Mouse (Mus musculus) mesoderm, embryonic 11.5 days (tissue): ENCODE measurements around the gene Fam107a.
A peak's percentile ranks its signal among the peaks of the same experiment; 100 is the strongest.

Source experiments
- DNase-seq: peaks from one replicate; pipeline ENCODE4 v3.0.0-alpha.2; 2012; ENCODE audit warnings: low read depth, low spot score

Gene Fam107a

DNA sequence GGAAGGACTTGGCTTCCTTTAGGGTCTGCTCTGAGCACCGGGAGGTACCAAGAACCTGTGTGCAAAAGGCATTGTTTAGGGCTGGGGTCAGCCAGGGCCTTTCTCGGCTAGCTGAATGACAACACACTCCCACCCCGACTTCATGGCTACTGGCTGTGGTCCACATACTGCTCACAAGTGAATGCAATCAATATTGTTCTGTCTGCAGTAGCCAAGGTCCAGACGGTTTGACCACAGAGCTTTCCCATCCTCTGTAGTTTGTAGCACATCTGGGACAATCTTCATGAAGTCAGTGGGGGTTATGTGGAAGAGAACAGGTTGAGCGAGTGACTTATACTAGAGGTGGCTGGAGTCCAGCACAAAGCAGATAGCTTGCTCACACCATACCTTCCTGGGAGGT lies 60.9 kb downstream of the Fam107a start:
- no peak for DNase-seq

DNA sequence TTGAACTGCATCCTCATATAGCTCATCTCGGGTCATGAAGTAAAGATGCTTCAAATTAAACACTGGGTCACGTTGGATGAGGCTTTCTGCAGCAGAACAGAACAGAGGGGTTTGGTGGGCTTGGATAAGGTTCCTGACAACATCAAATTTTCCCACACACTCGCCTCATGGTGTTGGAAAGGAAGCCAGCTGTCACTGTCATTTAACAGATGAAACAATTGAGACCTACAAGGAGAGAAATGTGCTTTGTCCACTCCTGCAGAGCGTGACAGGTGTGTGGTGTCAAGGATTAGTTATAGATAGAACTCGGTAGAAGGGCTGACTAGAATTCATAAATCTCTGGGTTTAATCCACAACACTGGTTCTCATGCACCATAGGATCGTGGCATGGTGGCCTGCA lies 61.8 kb downstream of the Fam107a start:
- no peak for DNase-seq

DNA sequence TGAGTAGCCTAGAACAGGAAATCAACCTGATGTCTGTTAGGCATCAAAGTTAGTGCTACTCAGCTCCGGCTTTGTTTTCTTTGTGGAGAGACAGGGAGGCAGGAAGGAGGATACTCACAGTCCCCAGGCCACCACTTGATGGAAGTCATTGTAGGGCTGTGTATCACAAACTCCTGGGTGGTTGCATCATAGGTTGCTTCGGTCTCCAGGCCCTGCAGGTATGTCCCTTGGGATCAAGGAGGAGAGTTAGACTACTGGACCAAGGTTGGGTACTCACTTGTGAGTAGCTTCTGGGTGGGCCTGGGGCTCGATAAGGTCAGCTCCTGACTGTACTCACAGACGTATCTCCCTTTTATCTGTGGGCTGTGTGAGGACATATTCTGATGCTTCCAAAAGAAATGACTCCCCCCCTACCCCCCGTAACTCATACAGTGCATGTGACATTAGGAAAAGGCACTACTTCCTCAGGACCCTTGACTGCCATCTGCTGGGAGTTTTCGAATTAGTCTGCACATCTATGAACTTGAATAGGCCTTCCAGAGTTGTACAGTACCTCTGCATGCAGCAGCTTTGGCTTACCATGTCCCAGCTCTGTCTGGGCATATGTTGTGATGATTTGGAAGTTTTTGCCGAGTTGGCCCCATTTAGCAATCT lies 62.6 kb downstream of the Fam107a start:
- DNase-seq: peak; percentile 57

DNA sequence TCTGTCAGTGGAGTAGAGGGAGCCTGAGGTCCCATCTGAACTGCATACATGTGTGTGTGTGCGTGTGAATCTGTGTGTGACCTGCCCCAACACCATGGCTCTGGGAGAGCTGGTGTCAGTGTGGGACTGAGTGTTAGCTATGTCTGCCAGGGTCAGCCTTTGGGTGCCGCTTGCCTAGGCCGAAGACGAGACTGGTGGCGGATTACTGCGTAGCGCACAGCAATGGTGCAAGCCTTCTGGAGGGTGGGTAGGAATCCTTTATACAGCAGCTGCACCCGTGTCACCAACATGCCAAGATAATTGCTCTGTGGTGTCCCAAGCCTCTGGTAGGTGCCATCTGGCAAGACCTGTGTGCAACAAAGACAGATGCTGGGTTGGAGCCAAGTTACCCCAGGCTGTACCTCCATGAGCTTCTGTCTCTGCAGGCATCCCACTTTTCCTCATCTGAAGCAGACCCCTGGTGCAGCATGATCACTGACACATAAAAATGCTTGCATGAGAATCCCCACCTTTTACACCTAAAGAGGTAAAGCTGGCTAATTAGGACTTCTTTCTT lies 66.4 kb downstream of the Fam107a start:
- no peak for DNase-seq

DNA sequence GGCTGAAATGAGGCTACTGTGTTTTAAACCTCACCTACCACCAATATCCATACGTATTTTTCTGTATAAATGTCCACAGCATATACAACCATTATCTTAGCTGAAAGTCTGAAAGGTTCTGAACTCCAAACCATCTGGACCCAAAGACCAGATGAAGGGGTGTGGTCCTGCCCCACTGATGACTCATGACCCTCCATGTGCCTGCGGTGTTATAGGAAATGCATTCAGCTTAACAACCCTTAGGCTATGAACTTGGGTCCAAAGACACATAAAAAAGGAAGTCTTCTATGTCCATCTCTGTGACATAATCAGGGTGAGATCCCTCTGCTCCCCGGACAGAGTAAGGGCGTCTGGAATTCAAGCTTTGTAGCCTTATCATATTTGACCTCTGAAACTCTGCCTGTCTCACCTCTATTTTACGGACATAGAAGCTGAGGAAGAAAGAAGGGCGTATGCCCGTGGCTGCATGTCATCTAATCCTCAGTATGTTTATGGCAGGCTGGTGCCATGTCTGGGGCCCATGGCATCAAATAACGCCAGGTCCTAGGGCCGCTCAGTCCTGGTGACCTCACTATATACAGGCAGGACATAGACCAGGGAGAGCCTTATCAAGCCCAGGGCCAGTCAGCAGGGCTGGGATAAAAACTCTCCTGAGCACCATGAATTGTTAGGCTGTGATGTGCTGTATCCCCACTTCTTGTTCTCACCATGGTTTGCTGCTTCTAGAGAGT lies 67.5 kb downstream of the Fam107a start:
- no peak for DNase-seq

DNA sequence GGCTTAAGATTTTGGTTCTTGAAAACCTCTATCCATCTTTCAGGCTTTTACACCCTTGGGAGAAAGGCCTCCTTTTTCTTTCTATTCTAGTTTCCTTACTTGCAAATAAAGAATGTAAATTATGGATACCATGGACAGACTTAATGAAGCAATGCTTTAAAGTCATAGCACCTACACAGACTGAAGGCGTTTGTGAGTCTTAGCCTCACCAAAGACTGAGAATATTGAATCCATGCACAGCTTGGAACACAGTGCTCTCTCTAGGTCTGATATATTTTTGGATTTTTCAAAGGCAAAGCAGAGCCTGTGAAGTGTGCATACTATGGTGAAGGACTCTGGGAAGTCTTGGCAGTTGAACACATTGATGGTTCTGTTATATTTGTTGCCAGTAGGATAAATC lies 68.6 kb downstream of the Fam107a start:
- DNase-seq: no peak

DNA sequence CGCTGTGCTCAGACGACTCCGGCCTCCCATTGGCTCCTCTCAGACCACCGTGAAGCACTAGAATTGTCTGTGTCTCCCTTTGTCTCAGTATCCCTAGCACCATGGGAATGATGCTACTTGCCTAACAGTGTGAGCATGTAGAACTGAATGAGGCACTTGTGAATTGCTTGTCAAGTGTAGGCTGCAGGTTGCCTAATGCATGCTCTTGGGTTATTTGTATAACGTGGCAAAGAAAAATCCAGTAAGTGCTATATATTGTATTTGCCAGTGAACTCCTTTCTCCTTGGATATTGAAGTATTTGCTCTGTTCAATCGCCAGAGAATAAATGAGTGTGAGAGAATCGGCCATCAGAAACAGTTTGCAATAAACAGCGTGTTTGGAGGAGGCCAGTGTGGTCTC lies 70.9 kb downstream of the Fam107a start:
- DNase-seq: no peak
